Mouse (Mus musculus) frontal cortex, postnatal 36 days (tissue): ENCODE measurements around the gene Fto.

Experiments
- DNase-seq, 2 experiments: peaks; one replicate each; pipeline ENCODE4 v3.0.0; 2022; ENCODE audit warnings: low spot score in 2 of 2

The Fto gene

GRCm38 (mm10) chr8:91448667-91449329 lies 135.5 kb downstream of the Fto start:
- DNase-seq: no peak

GRCm38 (mm10) chr8:91454926-91455325 lies 141.6 kb downstream of the Fto start:
- DNase-seq: no peak

- no peak for DNase-seq
Observed at GRCm38 (mm10) chr8:91455591-91455990, 142.3 kb downstream of the Fto start.

DNA sequence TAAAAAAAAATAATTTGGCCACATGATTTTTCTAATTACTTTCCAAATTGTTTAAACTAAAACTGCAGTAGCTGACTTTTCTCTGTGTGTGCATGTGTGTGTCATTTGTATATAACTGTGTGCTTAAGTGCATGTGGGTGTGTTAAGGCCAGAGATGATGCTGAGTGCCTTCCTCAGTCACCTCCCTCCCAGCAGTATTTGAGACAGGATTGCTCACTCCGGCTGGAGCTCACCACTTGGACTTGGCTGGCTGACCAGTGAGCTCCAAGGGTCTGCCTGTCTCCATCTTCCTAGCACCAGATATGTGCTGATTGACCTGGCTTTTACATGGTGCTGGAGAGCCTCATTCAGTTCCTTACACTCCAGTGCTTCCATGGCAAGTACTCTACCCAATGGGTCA lies 144.7 kb downstream of the Fto start:
- DNase-seq: no peak

- no peak for DNase-seq
Observed at GRCm38 (mm10) chr8:91460965-91461364, 147.6 kb downstream of the Fto start.

GRCm38 (mm10) chr8:91463757-91464156 lies 150.4 kb downstream of the Fto start:
- no peak for DNase-seq

DNA sequence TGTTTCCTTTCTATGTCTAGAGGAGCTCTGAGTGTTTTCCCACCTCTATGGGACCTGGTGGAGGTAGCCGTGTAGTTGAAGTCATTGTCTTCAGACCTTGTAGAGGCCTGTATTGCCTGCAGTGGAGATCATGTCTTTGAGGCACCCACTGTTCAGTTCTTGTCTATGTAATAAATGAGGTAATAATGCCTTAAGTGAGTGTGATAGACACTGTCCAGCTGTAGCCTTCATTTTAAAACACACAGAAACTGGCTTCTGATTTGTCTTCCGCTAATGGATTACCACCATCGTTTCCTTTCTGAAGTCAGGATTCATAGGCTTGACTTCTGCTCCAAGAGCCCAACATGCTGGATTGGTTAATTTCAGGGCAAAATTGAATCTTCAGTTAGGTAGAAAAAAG lies 154.1 kb downstream of the Fto start:
- DNase-seq: no peak

DNA sequence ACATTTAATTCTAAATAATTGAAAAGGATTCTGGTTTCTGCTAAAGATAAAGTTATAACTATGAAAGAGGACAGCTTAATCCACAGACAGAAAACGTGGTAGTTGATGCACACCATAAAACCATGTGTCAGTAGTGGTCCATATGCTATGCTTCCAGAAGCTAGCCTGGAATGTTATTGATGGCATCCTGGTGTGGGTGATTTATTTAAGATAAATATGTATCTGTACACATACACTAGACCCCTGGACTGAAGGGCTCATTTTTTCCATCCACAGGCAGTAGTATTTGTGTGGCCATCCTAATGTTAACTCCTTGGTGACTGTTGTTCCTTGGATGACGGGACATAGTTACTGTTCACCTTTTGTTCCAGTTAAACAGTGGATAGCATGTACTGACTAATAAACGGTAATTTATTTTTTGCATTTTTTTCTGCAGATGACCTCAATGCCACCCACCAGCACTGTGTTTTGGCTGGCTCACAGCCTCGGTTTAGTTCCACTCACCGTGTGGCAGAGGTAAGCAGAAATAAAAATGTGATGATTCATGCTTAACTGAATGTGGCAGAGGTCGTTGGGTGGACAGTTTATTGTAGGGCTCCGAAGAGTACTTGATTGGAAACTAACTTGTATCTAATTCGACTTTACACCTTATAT lies 154.7 kb downstream of the Fto start:
- no peak for DNase-seq

DNA sequence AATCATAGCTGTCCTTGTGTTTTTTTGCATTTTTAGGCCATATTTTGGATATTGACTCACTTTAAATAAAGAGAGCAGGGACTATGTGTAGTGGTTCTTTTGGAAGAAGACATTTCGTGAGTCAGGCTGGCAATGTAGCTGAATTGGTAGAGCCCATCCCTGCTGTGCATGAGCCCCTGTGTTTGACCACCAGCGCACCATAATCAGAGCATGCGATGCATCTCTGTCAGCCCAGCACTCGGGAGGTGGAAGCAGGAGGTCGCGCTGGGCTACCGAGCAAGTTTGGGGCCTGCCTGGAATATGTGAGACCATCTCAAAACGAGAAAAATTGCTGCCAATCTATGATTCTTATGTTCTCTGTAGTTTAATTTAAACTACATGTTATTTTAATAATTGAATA lies 156.1 kb downstream of the Fto start:
- no peak for DNase-seq

GRCm38 (mm10) chr8:91474731-91475279 lies 161.5 kb downstream of the Fto start:
- peak; percentile 18 to 30 for DNase-seq

GRCm38 (mm10) chr8:91476988-91477387 lies 163.7 kb downstream of the Fto start:
- no peak for DNase-seq

GRCm38 (mm10) chr8:91477471-91477870 lies 164.1 kb downstream of the Fto start:
- DNase-seq: no peak

DNA sequence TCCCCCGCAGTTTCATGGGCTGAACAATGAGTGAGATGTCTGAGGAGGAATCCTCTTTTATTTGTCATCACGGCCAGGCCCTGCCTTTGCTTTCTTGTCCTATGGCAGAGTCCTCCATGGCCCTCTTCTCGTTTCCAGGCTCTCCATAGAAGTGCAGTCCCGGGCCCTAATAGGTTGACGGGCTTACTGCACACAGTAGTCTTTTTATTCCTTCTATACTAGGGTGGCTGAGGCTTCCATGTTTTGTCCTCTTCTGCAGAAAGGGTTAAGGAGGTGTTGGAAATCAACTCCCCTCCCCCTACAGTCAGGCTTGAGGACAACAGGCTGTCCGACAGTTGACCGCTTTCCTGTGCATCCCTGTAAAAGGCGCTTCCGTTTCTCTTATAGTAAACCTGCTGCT lies 169.2 kb downstream of the Fto start:
- no peak for DNase-seq

DNA sequence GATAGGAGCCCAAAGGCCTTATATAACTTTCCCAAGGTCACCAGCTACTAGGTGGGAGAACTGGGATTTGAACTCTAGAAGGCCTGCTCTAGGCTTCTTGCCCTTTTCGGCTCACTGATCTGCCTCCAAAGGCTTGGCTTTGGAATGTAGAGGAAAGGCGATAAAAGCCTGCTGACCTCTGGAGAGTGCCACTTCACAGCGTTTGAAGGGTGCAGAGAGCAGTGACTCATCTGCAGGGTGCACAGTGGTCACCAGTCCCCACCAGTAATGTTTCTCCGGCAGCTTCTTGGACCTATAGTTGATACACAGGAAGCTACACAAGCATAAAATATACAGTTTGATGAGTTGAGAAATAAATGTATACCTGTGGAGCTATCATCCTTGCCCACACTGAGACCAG lies 173.1 kb downstream of the Fto start:
- no peak for DNase-seq

- DNase-seq: no peak
Observed at GRCm38 (mm10) chr8:91487456-91487855, 174.1 kb downstream of the Fto start.

GRCm38 (mm10) chr8:91488086-91488783 lies 174.9 kb downstream of the Fto start:
- peak; percentile 58 to 73 for DNase-seq

DNA sequence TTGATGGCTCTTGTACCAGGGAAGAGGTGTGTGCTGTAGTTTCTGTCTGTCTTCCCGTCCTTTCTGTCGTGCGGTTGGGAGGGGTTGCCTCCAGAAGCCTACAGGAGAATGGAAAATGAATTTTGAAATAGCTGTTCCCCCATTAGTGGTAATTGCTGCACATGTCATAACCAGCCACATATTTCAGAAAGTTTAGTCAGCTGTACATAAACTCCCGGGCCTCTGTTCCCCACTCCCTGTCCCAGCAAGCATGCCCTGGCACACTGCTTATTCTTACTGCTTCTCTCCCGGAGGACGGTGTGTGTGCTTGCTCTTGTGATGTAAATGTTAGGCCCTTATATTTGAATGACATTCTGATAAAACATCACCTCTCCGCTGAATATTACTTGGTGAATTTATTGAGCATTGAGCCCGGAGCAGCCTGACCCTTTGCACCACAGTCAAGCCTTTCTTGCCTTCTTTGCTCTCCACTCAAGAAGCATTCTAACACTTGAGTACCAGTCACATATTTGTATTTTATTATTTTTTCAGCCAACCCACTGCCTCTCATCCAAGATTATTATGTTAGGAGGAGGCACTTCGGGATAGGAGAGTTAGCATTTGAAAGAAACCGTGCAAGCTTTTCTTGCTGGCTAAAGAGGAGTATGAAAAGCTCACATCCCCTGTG lies 175.6 kb downstream of the Fto start:
- no peak for DNase-seq

GRCm38 (mm10) chr8:91490065-91490464 lies 176.7 kb downstream of the Fto start:
- no peak for DNase-seq

DNA sequence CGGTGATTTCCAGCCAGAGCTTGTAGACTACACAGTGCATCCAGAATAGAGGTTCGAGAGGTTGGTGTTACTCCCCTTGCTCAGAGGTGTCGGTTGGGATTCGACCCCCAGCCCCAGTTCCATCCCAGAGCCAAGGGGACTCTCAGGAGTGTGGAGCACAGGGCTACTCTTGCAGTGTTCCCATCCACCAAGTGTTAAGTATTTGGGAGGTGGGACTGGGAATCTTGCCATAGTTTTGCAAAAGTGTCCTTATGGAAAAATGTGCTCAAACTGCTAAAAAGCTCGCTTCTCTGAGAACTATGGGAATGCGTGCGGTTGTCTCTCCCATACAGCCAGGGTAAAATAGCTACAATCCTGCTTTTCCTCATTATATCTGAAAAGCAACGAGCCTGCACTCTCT lies 180.0 kb downstream of the Fto start:
- DNase-seq: no peak

GRCm38 (mm10) chr8:91494501-91495259 lies 181.4 kb downstream of the Fto start:
- no peak for DNase-seq

GRCm38 (mm10) chr8:91495260-91495601 lies 181.9 kb downstream of the Fto start:
- no peak for DNase-seq

GRCm38 (mm10) chr8:91496000-91496399 lies 182.7 kb downstream of the Fto start:
- no peak for DNase-seq
